Mouse (Mus musculus): ENCODE results near the gene Qrich2. TPM values are rescaled to one million over a fixed set of nuclear protein-coding genes. Genes with fewer than 3 reads are reported as not detected.

Qrich2 gene
- not detected in 2 replicates for polyA plus RNA-seq (2011; ENCODE audit: insufficient read length, low read depth, missing spikeins)

- TF ChIP-seq CTCF (IDR thresholded peaks at IDR 0.05; ENCODE audit: borderline replicate concordance, insufficient read depth, low read length) (no peak), POLR2A (IDR thresholded peaks at IDR 0.05; ENCODE audit: low read depth, low read length) (no peak)
- Histone ChIP-seq H3K27ac (ENCODE audit: insufficient read depth, low read length) (no peak within 1 kb of the TSS), H3K4me3 (ENCODE audit: insufficient read depth, low read length) (no peak within 1 kb of the TSS), H3K4me1 (ENCODE audit: control insufficient read depth, insufficient read depth, low read length) (no peaks in the 10 kb centered on the region)
Measured at GRCm38 (mm10) chr11:116466141-116466540, at the start of gene Qrich2. Qrich2 (minus strand) TSS chr11:116466241.

GRCm38 (mm10) chr11:116515330-116516020 lies 49.4 kb upstream of the Qrich2 start:
- Histone ChIP-seq H3K27ac (ENCODE audit: insufficient read depth, low read length) (no peak overlapping the region), H3K4me1 (ENCODE audit: control insufficient read depth, insufficient read depth, low read length) (no peaks in the 10 kb centered on the region), H3K4me3 (ENCODE audit: insufficient read depth, low read length) (no peak overlapping the region)
- TF ChIP-seq POLR2A (IDR thresholded peaks at IDR 0.05; ENCODE audit: low read depth, low read length) (no peak), CTCF (IDR thresholded peaks at IDR 0.05; ENCODE audit: borderline replicate concordance, insufficient read depth, low read length) (no peak)

GRCm38 (mm10) chr11:116513531-116514038 lies 47.5 kb upstream of the Qrich2 start:
- no peaks in the 10 kb centered on the region for H3K4me1 ChIP-seq (ENCODE audit: control insufficient read depth, insufficient read depth, low read length)
- H3K27ac ChIP-seq (ENCODE audit: insufficient read depth, low read length), result no peak overlapping the region
- no peak overlapping the region for H3K4me3 ChIP-seq (ENCODE audit: insufficient read depth, low read length)
- no peak for TF ChIP-seq POLR2A (IDR thresholded peaks at IDR 0.05; ENCODE audit: low read depth, low read length)
- no peak for TF ChIP-seq CTCF (IDR thresholded peaks at IDR 0.05; ENCODE audit: borderline replicate concordance, insufficient read depth, low read length)

- no peak overlapping the region for H3K4me3 ChIP-seq (ENCODE audit: insufficient read depth, low read length)
- TF ChIP-seq POLR2A (IDR thresholded peaks at IDR 0.05; ENCODE audit: low read depth, low read length) (no peak), CTCF (IDR thresholded peaks at IDR 0.05; ENCODE audit: borderline replicate concordance, insufficient read depth, low read length) (no peak)
- H3K27ac ChIP-seq (ENCODE audit: insufficient read depth, low read length), result no peak overlapping the region
- no peaks in the 10 kb centered on the region for H3K4me1 ChIP-seq (ENCODE audit: control insufficient read depth, insufficient read depth, low read length)
Measured at GRCm38 (mm10) chr11:116512987-116513386, 46.9 kb upstream of the Qrich2 start.

- TF ChIP-seq CTCF (IDR thresholded peaks at IDR 0.05; ENCODE audit: borderline replicate concordance, insufficient read depth, low read length), result no peak
- TF ChIP-seq POLR2A (IDR thresholded peaks at IDR 0.05; ENCODE audit: low read depth, low read length), result no peak
- Histone ChIP-seq H3K4me1 (ENCODE audit: control insufficient read depth, insufficient read depth, low read length) (no peaks in the 10 kb centered on the region), H3K4me3 (ENCODE audit: insufficient read depth, low read length) (no peak overlapping the region), H3K27ac (ENCODE audit: insufficient read depth, low read length) (no peak overlapping the region)
Measured at GRCm38 (mm10) chr11:116512154-116512553, 46.1 kb upstream of the Qrich2 start.

GRCm38 (mm10) chr11:116511301-116511868 lies 45.3 kb upstream of the Qrich2 start:
- H3K4me3 ChIP-seq (ENCODE audit: insufficient read depth, low read length), result no peak overlapping the region
- H3K4me1 ChIP-seq (ENCODE audit: control insufficient read depth, insufficient read depth, low read length), result no peaks in the 10 kb centered on the region
- TF ChIP-seq POLR2A (IDR thresholded peaks at IDR 0.05; ENCODE audit: low read depth, low read length) (no peak), CTCF (IDR thresholded peaks at IDR 0.05; ENCODE audit: borderline replicate concordance, insufficient read depth, low read length) (no peak)
- H3K27ac ChIP-seq (ENCODE audit: insufficient read depth, low read length), result no peak overlapping the region

GRCm38 (mm10) chr11:116508689-116509088 lies 42.6 kb upstream of the Qrich2 start:
- Histone ChIP-seq H3K27ac (ENCODE audit: insufficient read depth, low read length) (no peak overlapping the region), H3K4me3 (ENCODE audit: insufficient read depth, low read length) (no peak overlapping the region), H3K4me1 (ENCODE audit: control insufficient read depth, insufficient read depth, low read length) (no peaks in the 10 kb centered on the region)
- TF ChIP-seq CTCF (IDR thresholded peaks at IDR 0.05; ENCODE audit: borderline replicate concordance, insufficient read depth, low read length) (no peak), POLR2A (IDR thresholded peaks at IDR 0.05; ENCODE audit: low read depth, low read length) (no peak)

GRCm38 (mm10) chr11:116506151-116506875 lies 40.3 kb upstream of the Qrich2 start:
- no peak overlapping the region for H3K27ac ChIP-seq (ENCODE audit: insufficient read depth, low read length)
- TF ChIP-seq POLR2A (IDR thresholded peaks at IDR 0.05; ENCODE audit: low read depth, low read length), result no peak
- no peak for TF ChIP-seq CTCF (IDR thresholded peaks at IDR 0.05; ENCODE audit: borderline replicate concordance, insufficient read depth, low read length)
- H3K4me3 ChIP-seq (ENCODE audit: insufficient read depth, low read length), result no peak overlapping the region
- H3K4me1 ChIP-seq (ENCODE audit: control insufficient read depth, insufficient read depth, low read length), result no peaks in the 10 kb centered on the region

GRCm38 (mm10) chr11:116505573-116505972 lies 39.5 kb upstream of the Qrich2 start:
- TF ChIP-seq POLR2A (IDR thresholded peaks at IDR 0.05; ENCODE audit: low read depth, low read length) (no peak), CTCF (IDR thresholded peaks at IDR 0.05; ENCODE audit: borderline replicate concordance, insufficient read depth, low read length) (no peak)
- no peak overlapping the region for H3K27ac ChIP-seq (ENCODE audit: insufficient read depth, low read length)
- H3K4me3 ChIP-seq (ENCODE audit: insufficient read depth, low read length), result no peak overlapping the region

More at GRCm38 (mm10) chr11:116505573-116505972, 39.5 kb upstream of the Qrich2 start:
- no peaks in the 10 kb centered on the region for H3K4me1 ChIP-seq (ENCODE audit: control insufficient read depth, insufficient read depth, low read length)
